Comparison of ENCODE assay signal across 25 mouse cellular contexts in genomic region chr13:106649363-106649762, GRCm38 (mm10).
"Had no signal": no experiment of that assay in that cellular context is flagged by ENCODE, and none has a peak within 500 bp of the region (broad histone marks: within the 10 kb centered on the region; RNA-seq: fewer than 3 reads in every experiment).

No protein-coding gene starts in this region.

- H3K36me3 ChIP-seq: heart, embryonic 13.5 days; heart, embryonic 15.5 days; hindbrain, embryonic 13.5 days; hindbrain, embryonic 15.5 days; kidney, embryonic 15.5 days; limb, embryonic 10.5 days; limb, embryonic 12.5 days had no signal

- DNase-seq: gastrocnemius, postnatal 14 days; gastrocnemius, postnatal 36 days; heart, adult 11 months; heart, adult 2 months; heart, postnatal 14 days; heart, postnatal 36 days; kidney, adult 11 months; kidney, adult 2 months; kidney, adult 9 months; kidney, postnatal 14 days; kidney, postnatal 36 days; liver had no signal

- H3K4me2 ChIP-seq: heart, embryonic 11.5 days; heart, embryonic 13.5 days; heart, embryonic 15.5 days; hindbrain, embryonic 13.5 days; hindbrain, embryonic 15.5 days; kidney, embryonic 15.5 days; limb, embryonic 12.5 days had no signal

- H3K4me1 ChIP-seq: heart, embryonic 13.5 days; heart, embryonic 15.5 days; hindbrain, embryonic 13.5 days; hindbrain, embryonic 15.5 days; kidney, embryonic 15.5 days; limb, embryonic 10.5 days; limb, embryonic 12.5 days had no signal

- H3K9ac ChIP-seq: heart, embryonic 13.5 days; heart, embryonic 15.5 days; hindbrain, embryonic 13.5 days; hindbrain, embryonic 15.5 days; kidney, embryonic 15.5 days; limb, embryonic 12.5 days had no signal

- ATAC-seq: hindbrain, postnatal 0 days; intestine, embryonic 16.5 days had no signal

- H3K4me3 ChIP-seq: heart, adult 2 months; heart, embryonic 13.5 days; heart, embryonic 15.5 days; hindbrain, embryonic 13.5 days; hindbrain, embryonic 15.5 days; kidney, embryonic 15.5 days; layer of hippocampus, adult 2 months; left cerebral cortex, adult 2 months; limb, embryonic 10.5 days; limb, embryonic 12.5 days had no signal

- H3K27me3 ChIP-seq: heart, embryonic 13.5 days; heart, embryonic 15.5 days; hindbrain, embryonic 13.5 days; hindbrain, embryonic 15.5 days; kidney, embryonic 15.5 days; limb, embryonic 12.5 days had no signal

- H3K27ac ChIP-seq: heart, adult 2 months; heart, embryonic 13.5 days; heart, embryonic 15.5 days; hindbrain, embryonic 13.5 days; hindbrain, embryonic 15.5 days; hindbrain, postnatal 0 days; kidney, embryonic 15.5 days; kidney, postnatal 0 days; layer of hippocampus, adult 2 months; left cerebral cortex, adult 2 months; limb, embryonic 10.5 days; limb, embryonic 12.5 days had no signal

- H3K9me3 ChIP-seq: heart, embryonic 13.5 days; heart, embryonic 15.5 days; hindbrain, embryonic 13.5 days; hindbrain, embryonic 15.5 days; kidney, embryonic 15.5 days; limb, embryonic 10.5 days; limb, embryonic 12.5 days had no signal
